Mouse (Mus musculus) embryonic facial prominence, embryonic 14.5 days (tissue): ENCODE results near the gene Pigb. TPM values are rescaled to one million over a fixed set of nuclear protein-coding genes. Genes with fewer than 3 reads are reported as not detected.

Experiments
- ATAC-seq: fragments of 200-750 bp; cut with Nextera tagmentation; 2 replicates; pipeline ENCODE4 v1.8.0; 2017; ENCODE audit warnings: low read depth, moderate number of reproducible peaks, moderate TSS enrichment
- DNase-seq: peaks from one replicate; pipeline ENCODE4 v3.0.0-alpha.2; 2015; ENCODE audit warnings: low spot score
- H3K27ac ChIP-seq: fragments of 300-500 bp; sonication (generic); replicated peaks from 2 replicates; pipeline ENCODE4 v1.5.1; 2014; ENCODE audit warnings: low read depth, mild to moderate bottlenecking, low read length, moderate library complexity
- H3K27me3 ChIP-seq: fragments of 300-500 bp; sonication (generic); replicated peaks from 2 replicates; pipeline ENCODE4 v1.6.1; 2014; ENCODE audit warnings: low read length; ENCODE audit not compliant: control insufficient read depth, insufficient read depth
- H3K36me3 ChIP-seq: fragments of 300-500 bp; sonication (generic); 2 replicates; pipeline ENCODE4 v1.6.1; 2014; ENCODE audit warnings: low read length, mixed read lengths; ENCODE audit not compliant: control insufficient read depth, insufficient read depth
- H3K4me1 ChIP-seq: fragments of 300-500 bp; sonication (generic); 2 replicates; pipeline ENCODE4 v1.6.1; 2014; ENCODE audit warnings: antibody characterized with exemption, low read length; ENCODE audit not compliant: control insufficient read depth, insufficient read depth
- H3K4me2 ChIP-seq: fragments of 300-500 bp; sonication (generic); 2 replicates; pipeline ENCODE4 v1.6.1; 2014; ENCODE audit warnings: low read depth, mild to moderate bottlenecking, low read length, moderate library complexity, mixed read lengths
- H3K4me3 ChIP-seq: fragments of 300-500 bp; sonication (generic); 2 replicates; pipeline ENCODE4 v1.5.1; 2014; ENCODE audit warnings: low read depth, mild to moderate bottlenecking, low read length
- H3K9ac ChIP-seq: fragments of 300-500 bp; sonication (generic); 2 replicates; pipeline ENCODE4 v1.6.1; 2014; ENCODE audit warnings: low read depth, mild to moderate bottlenecking, low read length, moderate library complexity, mixed read lengths
- H3K9me3 ChIP-seq: fragments of 300-500 bp; sonication (generic); 2 replicates; pipeline ENCODE4 v1.6.1; 2016; ENCODE audit warnings: low read length; ENCODE audit not compliant: control insufficient read depth
- WGBS: fragments of 180-500 bp; shearing (Covaris S2); extraction: QIAGEN DNeasy Blood & Tissue Kit; methylation state at CpG from one replicate; pipeline ENCODE4 v1.1.7; 2014; 5-methylcytosine and 5-hydroxymethylcytosine counted together
- microRNA-seq: library from miRNA; unstranded; fragments of <30 nt; microRNA quantifications from one replicate; pipeline ENCODE4, GENCODE M21; 2016; ENCODE audit warnings: borderline number of aligned reads
- polyA plus RNA-seq: library from polyadenylated mRNA; unstranded; fragments of >200 nt; fragmentation: Nextera tagmentation; extraction: Ambion mirVana; gene quantifications from 2 replicates; pipeline ENCODE4 v1.2.1, GENCODE M21; 2014

The Pigb gene
- polyA plus RNA-seq, 1 experiment from 2014 or later, result 11.5 TPM

GRCm38 (mm10) chr9:72958521-72959450, 81.4 kb downstream of the Pigb start, which contains the start of the genes Dyx1c1 and Gm44503:
Dyx1c1 (plus strand) TSS chr9:72958785.
Gm44503 (plus strand) TSS chr9:72958852.
- Histone ChIP-seq H3K36me3 (no peaks in the 10 kb centered on the region), H3K4me2 (peak within 1 kb of the TSS; percentile 64), H3K9me3 (no peaks in the 10 kb centered on the region), H3K27me3 (no peaks in the 10 kb centered on the region), H3K4me1 (0 out of 2 replicates have a peak, but pooled peaks cover 3% of the 10 kb centered on the region), H3K9ac (peak within 1 kb of the TSS; percentile 68), H3K27ac (peak within 1 kb of the TSS; percentile 24; the same call in 1 of the 2 replicates), H3K4me3 (peak within 1 kb of the TSS; percentile 62)
- DNase-seq (peak; percentile 92), ATAC-seq (peak; percentile 94)
- WGBS, result 4% methylated on average over 43 of the region's 43 CpGs

Small RNAs within 50 kb of the gene (microRNA-seq; reads per million reads assigned to microRNA genes)
- gene Gm27353, result not detected

Other genes starting within 250 kb of the Pigb start
- 1.3 and 1.4 TPM in 2 replicates for gene Prtg, start 233.5 kb downstream of the Pigb start, polyA plus RNA-seq
- 7.1 and 7.9 TPM in 2 replicates for gene Pygo1, start 114.7 kb downstream of the Pigb start, polyA plus RNA-seq
- gene Dyx1c1, start 81.6 kb downstream of the Pigb start, polyA plus RNA-seq, result 2.0 and 2.1 TPM in 2 replicates
- gene Gm44503, start 81.5 kb downstream of the Pigb start, polyA plus RNA-seq, result not detected in 2 replicates
- gene Ccpg1os, start 55.0 kb downstream of the Pigb start, polyA plus RNA-seq, result 15.0 and 21.2 TPM in 2 replicates
- 33.3 and 38.3 TPM in 2 replicates for gene Ccpg1, start 54.9 kb downstream of the Pigb start, polyA plus RNA-seq
- 2.1 and 2.5 TPM in 2 replicates for gene Rab27a, start 4.5 kb upstream of the Pigb start, polyA plus RNA-seq
- 0.10 TPM in 1 of 2 replicates, not detected in the other for gene Khdc3, start 61.5 kb upstream of the Pigb start, polyA plus RNA-seq
- gene Gm20509, start 62.1 kb upstream of the Pigb start, polyA plus RNA-seq, result not detected in 2 replicates
- 105 and 119 TPM in 2 replicates for gene Rsl24d1, start 73.0 kb upstream of the Pigb start, polyA plus RNA-seq